Mouse (Mus musculus) urinary bladder, postnatal 14 days (tissue): ENCODE measurements around the gene B230104I21Rik.

Experiments used
- DNase-seq: peaks from one replicate; pipeline ENCODE4 v3.0.0; 2021; ENCODE audit warnings: low spot score

Gene B230104I21Rik

GRCm38 (mm10) chr4:154393196-154394122 lies 57.5 kb downstream of the B230104I21Rik start:
- DNase-seq: peak; percentile 26

- no peak for DNase-seq
Measured at GRCm38 (mm10) chr4:154394123-154394722, 58.3 kb downstream of the B230104I21Rik start.

GRCm38 (mm10) chr4:154396652-154397301 lies 60.9 kb downstream of the B230104I21Rik start:
- no peak for DNase-seq
